Mouse (Mus musculus): Measurements from ENCODE around the gene Rin2. TPM values are rescaled to one million over a fixed set of nuclear protein-coding genes. Genes with fewer than 3 reads are reported as not detected.
"Not testable (repeated sequence)": the region's sequence is repeated elsewhere in the genome, so short reads cannot be mapped to it uniquely, and the experiment has no call there.

Gene Rin2
- polyA plus RNA-seq, 1 experiment = 17.4 TPM

DNA sequence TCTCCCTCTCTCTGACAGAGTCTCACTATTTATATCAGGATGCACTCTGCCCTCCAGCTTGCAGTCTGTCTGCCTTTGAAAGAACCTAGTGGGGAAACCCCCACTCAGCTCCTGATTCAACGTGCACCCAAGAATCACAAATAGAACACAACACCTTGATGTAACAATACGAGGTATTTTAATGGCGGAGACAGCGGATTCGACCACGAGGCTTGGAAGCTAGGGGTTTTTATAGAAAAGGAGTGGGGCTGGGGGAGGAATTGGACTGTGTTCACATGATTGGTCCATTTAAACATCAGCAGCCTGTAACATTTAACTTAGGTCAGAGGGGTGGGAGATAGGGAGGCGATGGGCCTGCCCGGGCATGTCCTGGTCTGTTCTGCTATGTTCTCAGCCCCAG lies 225.3 kb downstream of the Rin2 start:
- not testable (repeated sequence) for DNase-seq (ENCODE audit: low read depth)

- DNase-seq (ENCODE audit: low read depth) = no peak
These were observed 226.8 kb downstream of the Rin2 start, which contains the start of gene Naa20 for GRCm38 (mm10) chr2:145901861-145902260. Gene Naa20, plus strand, starts transcription at chr2:145902099.

GRCm38 (mm10) chr2:145903061-145903901 lies 228.3 kb downstream of the Rin2 start:
- no peak for DNase-seq (ENCODE audit: low read depth)

- DNase-seq (ENCODE audit: low read depth) = no peak
These were observed 229.1 kb downstream of the Rin2 start for GRCm38 (mm10) chr2:145903983-145904616.

DNA sequence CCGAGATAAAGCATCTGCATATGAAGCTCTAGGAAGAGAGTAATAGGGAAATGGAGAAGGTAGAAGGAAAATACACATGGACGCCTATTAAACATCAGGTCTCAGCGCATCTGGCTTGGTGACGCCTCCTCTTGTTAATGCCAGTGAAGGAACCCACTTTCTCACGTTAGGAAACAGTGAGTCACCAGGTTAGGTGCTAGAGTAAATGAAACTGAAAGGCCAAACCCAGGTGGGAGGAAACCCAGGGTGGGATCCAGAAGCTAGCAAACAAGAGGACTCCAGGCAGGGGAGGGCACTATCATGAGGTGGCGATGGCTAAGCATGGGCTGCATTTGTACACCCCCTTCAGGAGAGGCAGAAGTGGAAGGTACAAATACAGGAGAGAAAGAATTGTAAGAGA lies 230.1 kb downstream of the Rin2 start:
- no peak for DNase-seq (ENCODE audit: low read depth)

- DNase-seq (ENCODE audit: low read depth) = not testable (repeated sequence)
These were observed 230.9 kb downstream of the Rin2 start for GRCm38 (mm10) chr2:145905884-145906283.

GRCm38 (mm10) chr2:145920941-145921650 lies 246.1 kb downstream of the Rin2 start:
- no peak for DNase-seq (ENCODE audit: low read depth)

- peak; percentile 51 for DNase-seq (ENCODE audit: low read depth)
These were observed 259.6 kb downstream of the Rin2 start, which contains the start of the genes Cfap61 and Crnkl1 for GRCm38 (mm10) chr2:145934339-145935231. Gene Cfap61, plus strand, starts transcription at chr2:145934784. Gene Crnkl1, minus strand, starts transcription at chr2:145935014.

DNA sequence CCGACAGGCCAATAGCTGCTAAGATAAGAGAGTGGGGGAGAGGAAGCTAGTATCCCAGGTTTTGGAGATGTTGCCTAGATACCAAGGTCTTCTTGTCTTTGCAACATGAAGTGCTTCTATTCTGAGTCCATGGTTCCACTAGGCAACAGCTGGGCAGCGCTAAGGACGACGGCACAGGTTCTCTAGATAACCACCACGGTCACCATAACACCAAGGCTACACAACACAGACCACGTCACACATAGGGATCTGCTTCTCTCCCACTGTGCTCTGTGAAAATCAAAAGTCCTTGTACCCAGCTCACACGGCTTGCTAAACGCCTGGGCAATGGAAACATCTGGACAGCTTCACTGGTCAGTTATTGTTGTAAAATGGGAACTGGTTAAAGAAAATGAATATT lies 262.0 kb downstream of the Rin2 start:
- no peak for DNase-seq (ENCODE audit: low read depth)

Other genes with a start within 250 kb of the Rin2 start
- gene Naa20, start 226.9 kb downstream of the Rin2 start, polyA plus RNA-seq (2012; rRNA removed) = 23.2 and 24.7 TPM in 2 replicates

Measured in gonadal fat pad, adult 2 months (tissue).